Mouse (Mus musculus) embryonic fibroblast, embryonic 13.5 days (primary cell): ENCODE data around the gene Tfpi.

Experiments
- CTCF ChIP-seq: IDR thresholded peaks from 2 replicates; pipeline ENCODE4 v1.5.1; 2011; ENCODE audit warnings: mild to moderate bottlenecking, control low read depth, low read length, moderate library complexity, borderline replicate concordance; ENCODE audit not compliant: insufficient read depth
- POLR2A ChIP-seq: IDR thresholded peaks from 2 replicates; pipeline ENCODE4 v1.6.1; 2011; ENCODE audit warnings: low read depth, mild to moderate bottlenecking, control low read depth, low read length, moderate library complexity

DNA sequence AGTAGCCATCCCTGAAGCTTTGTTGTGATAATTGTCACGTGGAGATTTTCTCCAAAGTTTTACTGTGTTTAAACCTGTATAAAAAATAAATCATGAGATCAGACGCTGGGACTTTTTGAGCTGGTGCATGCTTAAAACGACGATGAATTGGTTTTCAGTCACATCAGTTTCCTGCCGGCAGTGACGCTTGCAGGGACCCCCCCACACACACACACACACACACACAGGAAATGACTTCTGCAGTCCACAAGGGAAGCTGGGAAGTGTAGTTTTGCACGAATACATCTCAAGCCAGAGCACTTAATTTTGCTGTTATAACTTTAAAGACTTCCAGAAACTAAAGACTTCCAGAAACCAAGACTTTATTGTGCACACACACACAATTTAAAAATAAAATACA lies 5.3 kb upstream of the Tfpi start:
- TF ChIP-seq POLR2A: no peak
- no peak for TF ChIP-seq CTCF
